ENCODE assay signal across 9 mouse cellular contexts in genomic region chr16:87784405-87784994, GRCm38 (mm10).
DNase-seq lines count a peak whose midpoint lies in the region; ATAC-seq and TF ChIP-seq lines count a peak whose summit lies in the region.
"Had no signal": no experiment of that assay in that cellular context is flagged by ENCODE, and none has a peak within 500 bp of the region (broad histone marks: within the 10 kb centered on the region; RNA-seq: fewer than 3 reads in every experiment).

No protein-coding gene starts in this region.

- H3K27me3 ChIP-seq in liver, postnatal 0 days (ENCODE audit: insufficient read depth, low read length) = no peaks in the 10 kb centered on the region
- H3K27me3 ChIP-seq in kidney, embryonic 15.5 days = no peaks in the 10 kb centered on the region
- no peaks in the 10 kb centered on the region for H3K27me3 ChIP-seq in stomach, embryonic 15.5 days (replicated peaks)
- no peaks in the 10 kb centered on the region for H3K27me3 ChIP-seq in forebrain, embryonic 16.5 days (replicated peaks; ENCODE audit: control insufficient read depth, insufficient read depth, low read length)

- no peaks in the 10 kb centered on the region for H3K36me3 ChIP-seq in liver, postnatal 0 days (replicated peaks; ENCODE audit: insufficient read depth, low read length)
- no peaks in the 10 kb centered on the region for H3K36me3 ChIP-seq in kidney, embryonic 15.5 days
- no peaks in the 10 kb centered on the region for H3K36me3 ChIP-seq in stomach, embryonic 15.5 days
- H3K36me3 ChIP-seq in forebrain, embryonic 16.5 days (ENCODE audit: control insufficient read depth, insufficient read depth) = no peaks in the 10 kb centered on the region

- DNase-seq in liver, postnatal 0 days = no peak
- DNase-seq in liver = no peak
- peak; percentile 44 to 46 for DNase-seq in heart, adult 9 months (ENCODE audit: low spot score in 2 of 2)
- no peak for DNase-seq in cerebellum, postnatal 10 days
- DNase-seq in cerebellum, postnatal 4 days (ENCODE audit: low spot score in 2 of 2) = no peak
- DNase-seq: left cerebral cortex, postnatal 4 days had no signal

- no peak for TF ChIP-seq EP300 in liver, postnatal 0 days (IDR thresholded peaks at IDR 0.05; ENCODE audit: low read depth)

- no peaks in the 10 kb centered on the region for H3K4me1 ChIP-seq in liver, postnatal 0 days (ENCODE audit: insufficient read depth)
- H3K4me1 ChIP-seq in kidney, embryonic 15.5 days = peaks cover 36% of the 10 kb centered on the region
- no peaks in the 10 kb centered on the region for H3K4me1 ChIP-seq in stomach, embryonic 15.5 days
- no peaks in the 10 kb centered on the region for H3K4me1 ChIP-seq in forebrain, embryonic 16.5 days (replicated peaks; ENCODE audit: control insufficient read depth, insufficient read depth, low read length)

- no peak for TF ChIP-seq CTCF in liver, postnatal 0 days (IDR thresholded peaks at IDR 0.05; ENCODE audit: low read depth)

- H3K9ac ChIP-seq in liver, postnatal 0 days (replicated peaks) = no peak overlapping the region
- no peak overlapping the region for H3K9ac ChIP-seq in kidney, embryonic 15.5 days
- no peak overlapping the region for H3K9ac ChIP-seq in stomach, embryonic 15.5 days
- H3K9ac ChIP-seq in forebrain, embryonic 16.5 days (replicated peaks; ENCODE audit: low read depth, low read length) = no peak overlapping the region

- H3K9me3 ChIP-seq in liver, postnatal 0 days (ENCODE audit: low read length) = no peaks in the 10 kb centered on the region
- no peaks in the 10 kb centered on the region for H3K9me3 ChIP-seq in kidney, embryonic 15.5 days (replicated peaks)
- H3K9me3 ChIP-seq in stomach, embryonic 15.5 days = no peaks in the 10 kb centered on the region
- no peaks in the 10 kb centered on the region for H3K9me3 ChIP-seq in forebrain, embryonic 16.5 days (ENCODE audit: control insufficient read depth, low read length)

- no peak overlapping the region for H3K4me3 ChIP-seq in liver, postnatal 0 days (ENCODE audit: low read depth, low read length)
- H3K4me3 ChIP-seq in kidney, embryonic 15.5 days (replicated peaks) = no peak overlapping the region
- no peak overlapping the region for H3K4me3 ChIP-seq in stomach, embryonic 15.5 days (replicated peaks)
- no peak overlapping the region for H3K4me3 ChIP-seq in forebrain, embryonic 16.5 days (replicated peaks; ENCODE audit: low read length)

- peak; percentile 23 for ATAC-seq in liver, postnatal 0 days
- ATAC-seq in kidney, embryonic 15.5 days (replicated peaks; ENCODE audit: low FRiP score) = peak; percentile 50; the same call in 1 of the 2 replicates
- peak; percentile 60 for ATAC-seq in stomach, embryonic 15.5 days (ENCODE audit: insufficient read depth, low FRiP score, low read depth)
- no peak for ATAC-seq in forebrain, embryonic 16.5 days

- 56% methylated on average over 13 of the region's 13 CpGs for WGBS in liver, postnatal 0 days (ENCODE audit: insufficient replicate concordance)
- 39% methylated on average over 13 of the region's 13 CpGs for WGBS in kidney, embryonic 15.5 days
- WGBS in stomach, embryonic 15.5 days = 38% methylated on average over 13 of the region's 13 CpGs
- WGBS in forebrain, embryonic 16.5 days = 41% methylated on average over 13 of the region's 13 CpGs

- no peak overlapping the region for H3K27ac ChIP-seq in liver, postnatal 0 days (ENCODE audit: low read depth)
- H3K27ac ChIP-seq in kidney, embryonic 15.5 days = peak overlapping the region; percentile 48
- H3K27ac ChIP-seq in stomach, embryonic 15.5 days = no peak overlapping the region
- H3K27ac ChIP-seq in forebrain, embryonic 16.5 days (ENCODE audit: low read length) = no peak overlapping the region

- no peak overlapping the region for H3K4me2 ChIP-seq in liver, postnatal 0 days (ENCODE audit: low read depth, low read length)
- peak overlapping the region; percentile 1; the same call in 1 of the 2 replicates for H3K4me2 ChIP-seq in kidney, embryonic 15.5 days
- no peak overlapping the region for H3K4me2 ChIP-seq in stomach, embryonic 15.5 days
- H3K4me2 ChIP-seq in forebrain, embryonic 16.5 days (ENCODE audit: low read length) = no peak overlapping the region

Comparison
In these comparisons a context has a peak if more than half of its experiments do, and no peak if none do; other contexts are left out.
1. DNase-seq: peak in heart, adult 9 months (2 of 2); none in liver, postnatal 0 days (single experiment), liver (single experiment), cerebellum, postnatal 10 days (0 of 2) and cerebellum, postnatal 4 days (0 of 2).